Mouse (Mus musculus) liver, postnatal 0 days (tissue): Measurements from ENCODE around the gene Wsb1. TPM values are rescaled to one million over a fixed set of nuclear protein-coding genes. Genes with fewer than 3 reads are reported as not detected.

Experiments used
- ATAC-seq: fragments of 200-750 bp; cut with Nextera tagmentation; 2 replicates; pipeline ENCODE4 v1.8.0; 2017; ENCODE audit warnings: mild to moderate bottlenecking, moderate library complexity
- DNase-seq: peaks from one replicate; pipeline ENCODE4 v3.0.0-alpha.2; 2016
- H3K27ac ChIP-seq: fragments of 300-500 bp; sonication (generic); 2 replicates; pipeline ENCODE4 v1.5.1; 2014; ENCODE audit warnings: antibody characterized with exemption, moderate library complexity, mild to moderate bottlenecking, low read depth
- H3K27me3 ChIP-seq: fragments of 300-500 bp; sonication (generic); 2 replicates; pipeline ENCODE4 v1.6.1; 2014; ENCODE audit warnings: low read length, control low read depth, mixed read lengths; ENCODE audit not compliant: insufficient read depth
- H3K36me3 ChIP-seq: fragments of 300-500 bp; sonication (generic); replicated peaks from 2 replicates; pipeline ENCODE4 v1.6.1; 2014; ENCODE audit warnings: mild to moderate bottlenecking, control low read depth, low read length, moderate library complexity, mixed read lengths; ENCODE audit not compliant: insufficient read depth
- H3K4me1 ChIP-seq: fragments of 300-500 bp; sonication (generic); 2 replicates; pipeline ENCODE4 v1.6.1; 2014; ENCODE audit warnings: antibody characterized with exemption, mild to moderate bottlenecking, control low read depth; ENCODE audit not compliant: insufficient read depth
- H3K4me2 ChIP-seq: fragments of 300-500 bp; sonication (generic); 2 replicates; pipeline ENCODE4 v1.6.1; 2014; ENCODE audit warnings: low read depth, mild to moderate bottlenecking, low read length, moderate library complexity, mixed read lengths
- H3K4me3 ChIP-seq: fragments of 300-500 bp; sonication (generic); 2 replicates; pipeline ENCODE4 v1.5.1; 2014; ENCODE audit warnings: low read depth, low read length
- H3K9ac ChIP-seq: fragments of 300-500 bp; sonication (generic); replicated peaks from 2 replicates; pipeline ENCODE4 v1.6.1; 2014; ENCODE audit warnings: mild to moderate bottlenecking, moderate library complexity
- H3K9me3 ChIP-seq: fragments of 300-500 bp; sonication (generic); 2 replicates; pipeline ENCODE4 v1.6.1; 2016; ENCODE audit warnings: mild to moderate bottlenecking, control low read depth, low read length, mixed read lengths
- CTCF ChIP-seq: sonication (generic); IDR thresholded peaks from 2 replicates; pipeline ENCODE4 v1.5.1; 2016; ENCODE audit warnings: antibody characterized with exemption, low read depth
- EP300 ChIP-seq: IDR thresholded peaks from 2 replicates; pipeline ENCODE4 v1.6.1; 2016; ENCODE audit warnings: antibody characterized with exemption, low read depth, mild to moderate bottlenecking
- WGBS: fragments of 180-500 bp; shearing (Covaris S2); extraction: QIAGEN DNeasy Blood & Tissue Kit; methylation state at CpG from one replicate; pipeline ENCODE4 v1.1.7; 2014; ENCODE audit not compliant: insufficient replicate concordance; 5-methylcytosine and 5-hydroxymethylcytosine counted together
- polyA plus RNA-seq: library from polyadenylated mRNA; unstranded; fragments of >200 nt; fragmentation: Nextera tagmentation; extraction: Ambion mirVana; gene quantifications from 2 replicates; pipeline ENCODE4 v1.2.1, GENCODE M21; 2015

The Wsb1 gene
- polyA plus RNA-seq, 1 experiment from 2014 or later = 26.3 TPM

- no peak for ATAC-seq
- Histone ChIP-seq H3K4me1 (no peaks in the 10 kb centered on the region), H3K36me3 (no peaks in the 10 kb centered on the region), H3K4me2 (no peak overlapping the region), H3K9me3 (no peaks in the 10 kb centered on the region), H3K27ac (no peak overlapping the region), H3K4me3 (no peak overlapping the region), H3K9ac (no peak overlapping the region), H3K27me3 (no peaks in the 10 kb centered on the region)
- TF ChIP-seq CTCF (no peak), EP300 (no peak)
- no peak for DNase-seq
- 91% methylated on average over 4 of the region's 4 CpGs for WGBS
Measured at GRCm38 (mm10) chr11:79191214-79191613, 63.3 kb downstream of the Wsb1 start.

- Histone ChIP-seq H3K4me2 (no peak overlapping the region), H3K27me3 (no peaks in the 10 kb centered on the region), H3K9me3 (no peaks in the 10 kb centered on the region), H3K9ac (no peak overlapping the region), H3K4me1 (no peaks in the 10 kb centered on the region), H3K27ac (no peak overlapping the region), H3K36me3 (no peaks in the 10 kb centered on the region), H3K4me3 (no peak overlapping the region)
- no peak for ATAC-seq
- no peak for DNase-seq
- TF ChIP-seq CTCF (no peak), EP300 (no peak)
- WGBS = 84% methylated on average over 2 of the region's 2 CpGs
Measured at GRCm38 (mm10) chr11:79190257-79190656, 64.2 kb downstream of the Wsb1 start.

Other genes starting within 250 kb of the Wsb1 start
- 0.81 and 1.0 TPM in 2 replicates for gene Ksr1, start 108.3 kb downstream of the Wsb1 start, polyA plus RNA-seq
- not detected in 2 replicates for gene Gm9964, start 42.2 kb upstream of the Wsb1 start, polyA plus RNA-seq
- gene Nf1, start 85.0 kb upstream of the Wsb1 start, polyA plus RNA-seq = 2.7 and 2.8 TPM in 2 replicates
- gene Omg, start 249.4 kb upstream of the Wsb1 start, polyA plus RNA-seq = 0.05 and 0.09 TPM in 2 replicates